Mouse (Mus musculus) embryonic stem cell, embryonic (primary cell): ENCODE measurements around the gene Ube2i.

ENCODE experiments used
- CTCF ChIA-PET, 4 experiments: fragments of 300-600 bp in 2 of 4; fragments of 350-600 bp in 2 of 4; sonication (Branson Sonifier 250); formaldehyde crosslinking; loops; one replicate each; lab custom pipeline; 2022; ENCODE audit warnings: inconsistent platforms in 2 of 4; lab: Charles Lee
- POLR2A ChIA-PET, 4 experiments: fragments of 300-600 bp in 2 of 4; fragments of 350-600 bp in 2 of 4; sonication (Branson Sonifier 250); formaldehyde crosslinking; loops; one replicate each; lab custom pipeline; 2022; ENCODE audit warnings: antibody characterized with exemption in 4 of 4, inconsistent platforms in 1 of 4; lab: Charles Lee

The Ube2i gene

DNA sequence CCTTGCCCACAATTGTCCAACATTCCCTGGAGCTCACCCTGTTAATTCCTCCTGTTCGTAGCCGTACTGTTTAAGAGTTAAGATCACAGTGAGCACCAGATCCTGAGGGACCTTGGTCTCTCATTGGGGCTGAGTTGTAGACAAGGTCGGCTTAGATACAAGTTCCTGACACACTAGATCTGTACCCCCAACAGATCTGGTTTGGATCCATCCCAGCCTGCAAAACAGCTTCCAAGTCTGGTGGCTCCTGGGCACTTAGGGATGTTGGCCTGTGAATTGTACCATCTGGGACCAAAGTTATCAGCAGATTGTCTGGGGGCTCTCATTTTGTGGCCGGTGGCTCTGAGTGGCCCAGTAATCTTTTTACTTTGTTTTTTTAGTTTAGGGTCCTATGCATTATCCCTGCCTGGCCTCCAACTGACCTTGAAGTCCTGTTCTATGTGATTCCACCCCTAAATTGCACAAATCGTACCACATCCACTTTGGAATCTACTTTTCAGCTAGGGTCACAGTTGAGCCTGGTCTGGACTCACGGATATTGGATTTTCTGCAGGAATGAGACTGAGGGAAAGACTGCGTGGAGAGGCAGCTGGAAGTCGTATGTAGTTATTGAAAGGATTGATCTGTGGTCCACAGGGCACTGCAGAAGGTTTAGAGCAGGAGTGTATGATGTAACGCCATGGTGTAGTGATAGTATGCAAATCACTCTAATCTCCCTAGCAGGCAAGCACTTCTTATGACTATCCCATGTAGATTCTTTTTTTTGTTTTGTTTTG is at the start of gene Ube2i:
Gene Ube2i, minus strand, starts transcription at position 52 of the 776 bp plus-strand sequence.
- POLR2A ChIA-PET: interaction anchor here (0.7 to 13.7 kb wide), 45 partner anchors 7 to 1443 kb away, joined by 3 to 336 read pairs (median 10); partner anchors contain the start of genes BC003965 (in 4 of the 4), Baiap3 (in 2 of the 4), Cramp1l (in 2 of the 4) and Gnptg (in 2 of the 4)
- CTCF ChIA-PET: interaction anchor here in 3 of 4 experiments (0.6 to 4.3 kb wide), 19 partner anchors 7 to 425 kb away, joined by 3 to 32 read pairs (median 6); partner anchors contain the start of genes Fahd1 (in 1 of the 3), Gnptg (in 1 of the 3), Sstr5 (in 1 of the 3) and Tsr3 (in 1 of the 3)

DNA sequence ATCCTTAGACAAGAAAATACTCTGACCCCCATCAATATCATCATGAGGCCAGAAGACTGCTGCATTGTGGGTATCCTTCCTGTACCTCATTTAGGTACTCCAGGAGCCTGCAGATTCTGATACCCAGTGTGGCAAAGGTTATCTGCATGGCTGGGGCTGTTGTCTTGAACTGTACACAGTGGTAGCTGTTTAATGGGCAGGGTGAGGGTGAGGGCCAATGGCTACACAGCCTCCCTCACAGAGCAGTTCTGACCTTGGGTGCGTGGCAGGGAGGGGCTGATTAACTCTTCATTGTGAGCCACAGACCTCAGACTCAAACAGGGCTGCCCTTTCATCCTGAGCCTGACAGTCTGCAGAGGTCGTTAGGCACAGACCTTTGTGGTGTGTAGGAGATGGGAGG is 48.5 kb upstream of the Ube2i start:
- POLR2A ChIA-PET: interaction anchor here in 1 of 4 experiments (1.0 kb wide), 1 partner anchor 49 kb away, joined by 3 read pairs; no protein-coding TSS in a partner anchor
- CTCF ChIA-PET: no interaction called here

DNA sequence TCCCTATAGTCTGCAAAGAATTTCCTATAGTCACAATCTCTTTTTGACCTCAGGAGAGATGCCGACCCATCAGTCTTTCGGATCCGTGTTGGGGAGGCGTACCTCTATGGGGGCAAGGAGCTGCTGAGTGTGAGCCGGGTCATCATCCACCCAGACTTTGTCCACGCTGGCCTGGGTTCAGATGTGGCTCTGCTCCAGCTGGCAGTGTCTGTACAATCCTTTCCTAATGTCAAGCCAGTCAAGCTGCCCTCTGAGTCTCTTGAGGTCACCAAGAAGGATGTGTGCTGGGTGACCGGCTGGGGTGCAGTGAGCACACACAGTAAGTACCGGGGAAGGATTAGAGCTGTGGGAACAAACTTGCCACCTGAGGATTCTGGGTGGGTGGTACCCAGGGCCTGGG is 46.4 kb upstream of the Ube2i start:
- POLR2A ChIA-PET: interaction anchor here in 2 of 4 experiments (0.6 to 0.9 kb wide), 2 partner anchors 32 to 651 kb away, joined by 3 to 6 read pairs; no protein-coding TSS in a partner anchor
- CTCF ChIA-PET: interaction anchor here in 1 of 4 experiments (0.6 kb wide), 1 partner anchor 607 kb away, joined by 3 read pairs; no protein-coding TSS in a partner anchor

DNA sequence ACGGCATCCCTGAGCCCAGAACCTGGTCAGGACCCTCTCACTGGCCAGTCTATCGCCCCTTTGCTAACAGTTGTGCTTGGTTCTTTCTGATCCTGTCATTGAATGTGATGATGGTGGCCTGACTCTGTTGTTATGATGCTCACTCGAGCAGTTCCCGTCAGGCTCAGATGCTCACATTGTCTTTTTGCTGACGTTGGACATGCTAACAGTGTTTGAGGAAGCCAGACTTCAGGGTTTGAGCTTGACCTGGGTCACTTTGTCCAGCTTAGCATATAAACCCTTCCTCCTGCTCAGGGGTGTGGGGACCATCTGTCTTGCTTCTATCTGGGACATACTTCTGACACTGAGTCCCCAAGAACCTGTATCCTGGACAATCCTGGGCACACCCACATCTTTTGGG is 43.9 kb upstream of the Ube2i start, which contains the start of gene Prss29:
Gene Prss29, plus strand, starts transcription at position 301 of the 400 bp plus-strand sequence.
- CTCF ChIA-PET: interaction anchor here in 1 of 4 experiments (0.7 kb wide), 1 partner anchor 35 kb away, joined by 3 read pairs; no protein-coding TSS in a partner anchor

DNA sequence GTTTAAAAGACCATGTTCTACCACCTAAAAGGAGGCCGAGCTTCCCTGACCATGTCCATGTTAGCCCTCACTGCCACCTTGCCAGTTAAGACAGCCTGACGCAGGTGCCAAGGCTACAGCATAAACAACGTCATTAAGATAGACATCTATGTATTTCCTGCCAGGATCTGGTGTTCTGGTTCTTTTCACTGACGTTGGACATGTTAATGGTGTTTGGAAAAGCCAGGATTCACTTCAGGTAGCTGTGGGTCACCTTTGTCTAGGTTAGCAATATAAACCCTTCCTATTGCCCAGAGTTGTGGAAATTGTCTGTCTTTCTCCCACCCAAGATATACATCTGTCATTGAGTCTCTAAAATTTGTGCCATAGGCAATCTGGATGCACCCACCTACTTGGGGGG is 33.9 kb upstream of the Ube2i start, which contains the start of gene Prss28:
Gene Prss28, plus strand, starts transcription at position 301 of the 400 bp plus-strand sequence.
- CTCF ChIA-PET: interaction anchor here in 2 of 4 experiments (1.2 to 1.4 kb wide), 2 partner anchors 20 to 200 kb away, joined by 4 to 8 read pairs; no protein-coding TSS in a partner anchor
- POLR2A ChIA-PET: no interaction called here

More for the DNA sequence above, 43.9 kb upstream of the Ube2i start, which contains the start of gene Prss29:
- POLR2A ChIA-PET: interaction anchor here in 1 of 4 experiments (0.7 kb wide), 1 partner anchor 162 kb away, joined by 3 read pairs; no protein-coding TSS in a partner anchor

DNA sequence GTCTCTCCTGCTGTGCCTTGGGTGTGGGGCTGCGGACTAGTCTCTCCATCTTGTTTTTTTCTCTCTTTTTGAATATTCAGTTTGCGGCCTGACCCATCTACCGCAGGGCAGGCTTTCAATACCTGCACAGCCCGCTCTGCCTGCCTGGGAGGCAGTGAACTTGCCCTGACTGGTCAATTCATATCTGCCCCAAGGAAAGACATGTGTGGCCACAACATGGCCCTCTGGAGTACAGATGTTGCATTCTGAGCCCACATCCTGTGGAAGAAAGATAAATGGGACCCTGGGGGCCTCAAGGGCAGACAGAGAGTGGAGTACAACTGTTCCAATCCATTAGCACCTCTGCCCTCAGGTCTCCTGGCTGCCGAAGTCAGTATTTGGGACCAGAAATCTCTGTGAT is 23.7 kb upstream of the Ube2i start, which contains the start of gene Prss34:
Gene Prss34, plus strand, starts transcription at position 301 of the 400 bp plus-strand sequence.
- CTCF ChIA-PET: interaction anchor here in 1 of 4 experiments (0.6 kb wide), 1 partner anchor 390 kb away, joined by 3 read pairs; no protein-coding TSS in a partner anchor
- POLR2A ChIA-PET: no interaction called here

DNA sequence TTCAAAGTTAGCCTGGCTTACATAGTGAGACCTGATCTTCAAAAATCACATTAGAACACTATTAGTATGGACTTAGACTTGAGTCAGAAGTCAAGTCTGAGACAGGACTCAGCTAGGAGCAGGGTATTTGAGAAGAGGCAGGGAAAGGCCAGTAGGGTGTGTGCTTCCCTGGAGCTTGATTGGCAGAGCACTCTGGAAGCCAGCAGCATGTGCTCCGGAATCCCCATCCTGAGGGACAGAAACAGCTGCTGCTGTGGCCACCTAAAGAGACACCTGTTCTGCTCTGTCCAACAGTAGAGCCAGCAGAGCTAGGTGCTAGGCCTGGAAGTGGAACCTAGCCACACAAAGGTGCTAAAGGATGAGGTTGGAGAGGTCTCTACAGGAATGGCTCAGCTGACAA is 19.7 kb upstream of the Ube2i start:
- POLR2A ChIA-PET: interaction anchor here in 1 of 4 experiments (1.4 kb wide), 1 partner anchor 21 kb away, joined by 4 read pairs; no protein-coding TSS in a partner anchor
- CTCF ChIA-PET: interaction anchor here in 2 of 4 experiments (0.6 to 0.7 kb wide), 2 partner anchors 274 to 719 kb away, joined by 3 to 5 read pairs; no protein-coding TSS in a partner anchor

DNA sequence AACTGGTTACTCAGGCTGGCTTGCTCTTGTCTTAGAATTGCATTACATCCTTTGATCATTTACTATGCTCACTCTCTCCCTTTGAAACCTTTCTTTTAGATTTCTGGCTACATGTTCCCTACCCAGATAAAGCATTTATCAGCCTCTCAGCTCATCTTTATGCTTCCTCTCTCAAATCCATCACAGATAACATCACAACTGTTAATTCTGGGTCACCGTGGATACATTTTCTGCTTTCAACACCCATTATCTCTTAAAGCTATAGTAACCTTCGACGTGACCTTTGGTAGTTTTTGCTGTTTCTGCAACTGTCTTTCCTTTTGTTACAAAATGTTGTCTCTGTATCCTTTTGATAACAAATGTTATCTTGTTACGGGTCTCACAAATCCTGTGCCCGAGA is 19.1 kb upstream of the Ube2i start:
- ChIA-PET POLR2A (interaction anchor here in 1 of 4 experiments (1.4 kb wide), 1 partner anchor 20 kb away, joined by 4 read pairs; no protein-coding TSS in a partner anchor), CTCF (interaction anchor here in 2 of 4 experiments (0.6 to 0.7 kb wide), 2 partner anchors 274 to 719 kb away, joined by 3 to 5 read pairs; no protein-coding TSS in a partner anchor)

DNA sequence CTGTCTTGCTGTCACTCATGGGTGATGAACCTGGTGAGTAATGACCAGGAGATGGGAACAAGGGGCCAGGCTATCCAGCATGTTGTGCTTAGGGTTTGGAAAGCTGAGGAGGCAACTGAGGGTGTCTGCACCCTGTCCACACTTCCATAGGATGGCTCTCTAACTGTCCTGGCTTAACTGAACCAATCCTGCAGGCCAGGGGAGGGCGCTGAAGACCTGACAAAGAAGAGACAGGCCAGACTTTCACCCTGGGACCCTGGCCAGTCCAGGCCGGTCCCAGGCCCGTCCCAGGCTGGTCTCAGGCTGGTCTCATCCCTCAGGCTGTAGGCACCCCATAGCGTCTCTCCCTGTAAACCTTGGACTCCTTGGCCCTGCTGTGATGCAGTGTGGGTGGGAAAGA is 16.0 kb upstream of the Ube2i start:
- ChIA-PET POLR2A (interaction anchor here in 2 of 4 experiments (0.7 to 1.6 kb wide), 3 partner anchors 17 to 280 kb away, joined by 3 to 5 read pairs (median 4); partner anchors contain the start of genes Sox8 (in 1 of the 2) and Ube2i (in 1 of the 2)), CTCF (interaction anchor here in 3 of 4 experiments (0.9 to 1.9 kb wide), 3 partner anchors 47 to 185 kb away, joined by 3 to 5 read pairs (median 4); no protein-coding TSS in a partner anchor)

DNA sequence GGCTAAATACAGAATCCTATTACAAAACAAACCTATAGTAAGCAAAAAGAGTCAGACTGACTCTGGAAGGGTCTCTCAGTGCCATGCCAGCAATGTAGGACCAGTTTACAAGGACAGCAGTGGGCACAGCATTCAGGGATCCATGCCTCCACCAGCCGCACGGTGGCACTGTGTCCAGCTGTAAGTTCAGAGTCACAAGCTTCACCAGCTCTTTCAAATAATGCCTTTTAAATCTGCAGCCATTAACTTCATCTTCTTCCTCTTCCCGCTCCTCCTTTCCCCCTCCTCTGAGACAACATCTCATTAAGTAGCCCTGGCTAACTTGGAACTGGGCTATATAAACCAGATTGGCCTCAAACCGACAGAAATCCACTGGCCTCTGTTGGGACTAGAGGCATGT is 14.4 kb upstream of the Ube2i start:
- ChIA-PET POLR2A (interaction anchor here in 3 of 4 experiments (0.6 to 1.5 kb wide), 9 partner anchors 14 to 660 kb away, joined by 3 to 6 read pairs (median 3); no protein-coding TSS in a partner anchor), CTCF (interaction anchor here (0.6 to 1.9 kb wide), 35 partner anchors 11 to 697 kb away, joined by 3 to 14 read pairs (median 4); partner anchors contain the start of genes Ube2i (in 2 of the 4), Chtf18 (in 1 of the 4), Gng13 (in 1 of the 4) and Rpusd1 (in 1 of the 4))

DNA sequence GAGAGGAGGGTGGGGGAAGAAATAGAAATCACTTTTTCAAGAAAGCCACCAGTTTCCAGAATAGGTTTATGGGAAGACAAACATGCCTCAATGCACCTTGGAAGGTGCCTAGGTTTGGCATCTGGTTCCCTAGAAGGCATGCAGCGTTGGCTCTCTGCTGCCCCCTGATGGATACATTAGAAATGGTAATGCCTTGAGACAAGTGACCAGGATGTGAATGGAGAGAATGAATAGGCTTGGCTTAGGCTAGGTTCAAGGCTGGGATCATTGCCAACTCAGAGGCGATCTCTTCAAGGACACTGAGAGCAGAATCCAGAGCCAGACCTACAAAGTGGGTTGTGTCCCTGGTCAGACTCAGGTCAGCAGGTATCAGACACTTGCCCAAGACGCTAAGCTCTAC is 10.6 kb upstream of the Ube2i start:
- CTCF ChIA-PET: interaction anchor here (0.5 to 3.8 kb wide), 18 partner anchors 11 to 548 kb away, joined by 3 to 32 read pairs (median 3); partner anchors contain the start of genes Chtf18 (in 1 of the 4), Mapk8ip3 (in 1 of the 4), Msrb1 (in 1 of the 4) and Rpusd1 (in 1 of the 4)
- POLR2A ChIA-PET: interaction anchor here (0.7 to 8.3 kb wide), 9 partner anchors 12 to 533 kb away, joined by 3 to 128 read pairs (median 4); partner anchors contain the start of genes Ube2i (in 2 of the 4), BC003965 (in 1 of the 4) and Sox8 (in 1 of the 4)

DNA sequence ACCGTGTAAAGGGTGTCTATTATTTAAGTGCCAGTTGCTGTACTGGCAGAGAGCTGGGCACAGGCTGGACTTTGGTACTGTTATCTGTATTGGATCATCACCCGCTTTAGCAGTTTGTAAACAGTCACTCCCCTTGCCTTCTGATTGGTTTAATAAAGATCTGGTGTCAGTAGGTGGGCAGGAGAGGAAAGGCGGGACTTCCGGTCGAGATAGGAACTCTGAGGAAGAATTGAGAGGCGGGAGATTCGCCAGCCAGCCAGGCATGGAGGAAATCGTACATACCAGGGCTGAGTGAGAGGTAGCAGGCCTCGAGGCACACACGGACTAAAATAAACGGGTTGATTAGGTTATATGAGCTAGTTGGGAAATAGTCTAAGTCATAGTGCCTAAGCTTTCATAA is 7.7 kb upstream of the Ube2i start:
- ChIA-PET CTCF (interaction anchor here in 2 of 4 experiments (1.1 to 1.7 kb wide), 3 partner anchors 8 to 18 kb away, joined by 4 to 9 read pairs (median 9); partner anchors contain the start of gene Ube2i (in 1 of the 2)), POLR2A (interaction anchor here (0.7 to 8.3 kb wide), 14 partner anchors 9 to 754 kb away, joined by 3 to 128 read pairs (median 6); partner anchors contain the start of genes Ube2i (in 3 of the 4), BC003965 (in 1 of the 4), Msrb1 (in 1 of the 4) and Traf7 (in 1 of the 4))

DNA sequence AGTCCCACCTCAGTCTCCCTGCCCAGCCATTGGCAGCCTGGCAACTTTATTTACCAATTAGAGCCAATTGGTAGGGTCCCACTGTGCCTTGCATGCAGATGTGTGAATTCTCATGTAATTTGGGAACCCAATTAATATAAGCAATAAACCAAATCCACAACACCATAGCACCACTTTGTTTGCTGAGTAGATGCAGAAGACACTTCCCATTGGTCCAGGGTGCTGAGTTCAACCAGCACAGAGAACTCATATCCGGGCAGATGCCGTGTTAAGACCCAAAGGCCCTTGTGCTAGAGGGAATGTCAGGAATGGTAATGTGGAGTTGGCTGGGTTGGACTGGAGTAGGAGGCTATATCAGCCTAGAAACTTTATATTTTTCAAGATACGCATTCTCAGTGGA is 1.4 kb upstream of the Ube2i start:
- ChIA-PET POLR2A (interaction anchor here in 2 of 4 experiments (2.7 to 13.7 kb wide), 7 partner anchors 8 to 92 kb away, joined by 8 to 336 read pairs (median 43); partner anchors contain the start of genes Gnptg (in 2 of the 2), Tsr3 (in 2 of the 2), BC003965 (in 1 of the 2) and Baiap3 (in 1 of the 2)), CTCF (no interaction called here)

DNA sequence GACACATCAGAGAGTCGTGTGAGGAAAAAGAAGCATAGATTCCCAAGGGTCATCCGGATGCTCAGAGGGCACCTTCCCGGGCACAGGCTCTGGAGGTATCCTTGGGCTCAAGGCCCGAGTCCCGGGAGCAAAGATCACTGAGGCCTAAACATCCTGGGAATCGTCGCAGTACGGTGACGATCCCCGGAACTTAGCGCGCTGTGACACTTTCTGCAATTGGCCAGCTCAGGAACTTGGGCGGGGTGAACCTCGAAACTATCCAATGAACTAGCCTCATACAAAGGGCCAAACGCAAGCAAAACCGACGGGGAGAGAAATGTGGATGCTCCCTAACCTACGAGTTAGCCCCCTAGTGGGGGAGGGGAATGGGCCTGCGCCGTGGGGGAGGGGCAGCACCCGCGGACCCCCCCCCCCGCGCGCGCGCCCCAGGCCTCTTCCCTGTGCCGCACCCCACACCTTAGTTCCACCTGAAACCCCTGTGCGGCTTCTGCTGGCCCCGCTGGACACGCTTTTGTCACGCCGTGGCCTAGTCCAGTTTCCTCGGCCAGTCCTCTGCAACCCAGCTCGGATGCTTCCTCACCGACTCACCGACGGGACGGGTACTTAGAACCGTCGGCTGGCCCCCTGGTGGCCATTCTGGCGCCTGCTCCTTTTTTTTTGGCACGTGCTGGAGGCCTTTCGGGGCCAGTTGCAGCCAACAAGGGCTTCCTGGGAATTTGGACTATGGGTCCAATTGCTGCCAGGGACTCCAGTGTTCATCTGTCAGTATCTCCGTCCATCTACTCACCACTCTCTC is 518 bp downstream of the Ube2i start:
- CTCF ChIA-PET: interaction anchor here (0.5 to 4.3 kb wide), 35 partner anchors 8 to 1022 kb away, joined by 3 to 32 read pairs (median 4); partner anchors contain the start of genes BC003965 (in 1 of the 4), Ccnf (in 1 of the 4), Cramp1l (in 1 of the 4) and Fahd1 (in 1 of the 4)
- POLR2A ChIA-PET: interaction anchor here (0.5 to 13.7 kb wide), 109 partner anchors 8 to 1444 kb away, joined by 3 to 336 read pairs (median 4); partner anchors contain the start of genes BC003965 (in 3 of the 4), Baiap3 (in 3 of the 4), Gnptg (in 3 of the 4) and Tsr3 (in 3 of the 4)

DNA sequence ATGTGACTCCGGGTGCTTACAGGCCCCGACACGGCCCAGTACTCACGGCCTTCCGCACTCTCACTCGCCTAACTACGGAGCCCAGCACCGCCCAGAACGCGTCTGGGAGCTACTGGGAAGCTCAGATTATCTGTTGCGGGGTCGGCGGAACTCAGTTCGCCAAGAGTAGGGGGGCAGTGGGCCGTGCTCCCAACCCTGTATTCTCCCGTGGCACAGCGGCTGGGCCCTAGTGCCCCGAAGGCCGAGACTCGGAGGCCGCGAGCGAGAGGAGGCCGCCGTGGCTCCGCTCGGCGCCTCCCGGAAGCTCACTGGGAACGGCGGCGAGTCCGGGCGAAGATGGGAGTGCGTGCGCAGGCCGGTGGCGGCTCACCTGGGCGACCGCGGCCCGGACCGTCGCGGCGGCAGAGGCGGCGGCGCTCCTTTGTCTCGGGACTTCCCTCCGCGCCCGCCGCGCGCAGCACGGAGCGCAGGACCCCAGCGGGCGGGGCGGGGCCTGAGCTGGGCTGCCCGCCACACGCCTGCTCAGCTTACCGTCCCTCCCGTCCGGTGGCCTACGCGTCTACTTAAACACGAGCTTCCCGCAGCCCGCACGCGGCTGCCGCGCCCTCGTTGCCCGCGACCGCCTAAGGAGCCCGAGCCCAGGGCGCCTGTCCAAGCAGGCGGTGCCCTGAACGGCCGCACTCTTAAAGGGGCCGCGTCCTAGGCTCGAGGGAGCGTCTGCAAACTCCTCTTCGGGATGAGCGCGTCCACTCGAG is 1.3 kb downstream of the Ube2i start:
- POLR2A ChIA-PET: interaction anchor here (0.5 to 13.7 kb wide), 110 partner anchors 8 to 745 kb away, joined by 3 to 336 read pairs (median 4); partner anchors contain the start of genes Baiap3 (in 4 of the 4), BC003965 (in 3 of the 4), Gnptg (in 3 of the 4) and Tsr3 (in 3 of the 4)

More for the DNA sequence above, 1.3 kb downstream of the Ube2i start:
- CTCF ChIA-PET: interaction anchor here (0.5 to 4.3 kb wide), 26 partner anchors 8 to 1022 kb away, joined by 3 to 32 read pairs (median 4); partner anchors contain the start of genes BC003965 (in 1 of the 4), Ccnf (in 1 of the 4), Cramp1l (in 1 of the 4) and Gnptg (in 1 of the 4)
